Mouse (Mus musculus) lung, postnatal 4 days (tissue): ENCODE results near the gene Map3k14.

Source experiments
- DNase-seq, 2 experiments: peaks; one replicate each; pipeline ENCODE4 v3.0.0; 2021

The Map3k14 gene

GRCm38 (mm10) chr11:103202376-103202775, 64.9 kb downstream of the Map3k14 start:
- no peak for DNase-seq

- DNase-seq = peak; percentile 57 to 69
These were observed 65.6 kb downstream of the Map3k14 start for GRCm38 (mm10) chr11:103201664-103202063.

GRCm38 (mm10) chr11:103198911-103199803, 68.1 kb downstream of the Map3k14 start:
- DNase-seq = peak; percentile 49 to 56

GRCm38 (mm10) chr11:103198339-103198738, 68.9 kb downstream of the Map3k14 start:
- DNase-seq = peak in 1 of 2 experiments; percentile 19

GRCm38 (mm10) chr11:103197340-103197739, 69.9 kb downstream of the Map3k14 start:
- no peak for DNase-seq

GRCm38 (mm10) chr11:103195656-103196055, 71.6 kb downstream of the Map3k14 start:
- DNase-seq = peak in 1 of 2 experiments; percentile 13

- peak in 1 of 2 experiments; percentile 18 for DNase-seq
These were observed 72.0 kb downstream of the Map3k14 start for GRCm38 (mm10) chr11:103195236-103195635.

GRCm38 (mm10) chr11:103193825-103194168, 73.5 kb downstream of the Map3k14 start:
- no peak for DNase-seq

GRCm38 (mm10) chr11:103192956-103193824, 74.1 kb downstream of the Map3k14 start:
- peak; percentile 33 to 39 for DNase-seq

- peak in 1 of 2 experiments; percentile 17 for DNase-seq
These were observed 74.9 kb downstream of the Map3k14 start for GRCm38 (mm10) chr11:103192230-103192955.

GRCm38 (mm10) chr11:103184891-103185290, 82.4 kb downstream of the Map3k14 start:
- peak; percentile 27 to 60 for DNase-seq

GRCm38 (mm10) chr11:103181911-103182310, 85.4 kb downstream of the Map3k14 start:
- DNase-seq = peak in 1 of 2 experiments; percentile 20

GRCm38 (mm10) chr11:103181349-103181748, 85.9 kb downstream of the Map3k14 start:
- DNase-seq = no peak

GRCm38 (mm10) chr11:103180426-103180825, 86.8 kb downstream of the Map3k14 start:
- no peak for DNase-seq

- DNase-seq = no peak
These were observed 88.5 kb downstream of the Map3k14 start for GRCm38 (mm10) chr11:103178748-103179147.

GRCm38 (mm10) chr11:103177815-103178485, 89.3 kb downstream of the Map3k14 start:
- DNase-seq = peak; percentile 75 to 77

GRCm38 (mm10) chr11:103177216-103177615, 90.1 kb downstream of the Map3k14 start:
- DNase-seq = no peak

- no peak for DNase-seq
These were observed 90.8 kb downstream of the Map3k14 start for GRCm38 (mm10) chr11:103176510-103176909.

GRCm38 (mm10) chr11:103175688-103176442, 91.4 kb downstream of the Map3k14 start:
- DNase-seq = no peak

GRCm38 (mm10) chr11:103174891-103175391, 92.3 kb downstream of the Map3k14 start:
- DNase-seq = peak; percentile 79 to 86

GRCm38 (mm10) chr11:103174411-103174832, 92.8 kb downstream of the Map3k14 start:
- peak in 1 of 2 experiments; percentile 33 for DNase-seq
